Mouse (Mus musculus) thymus, postnatal 10 days (tissue): ENCODE measurements at regions not wholly inside any gene's neighbourhood (a gene's known extent, or its start where the extent isn't known, plus 50 kb on each side); places are given as distances from the start of the nearest gene placed in this dataset.
A peak's percentile ranks its signal among the peaks of the same experiment; 100 is the strongest.

Source experiments
- DNase-seq, 2 experiments: peaks; one replicate each; pipeline ENCODE4 v3.0.0; 2021; ENCODE audit warnings: low spot score in 2 of 2

DNA sequence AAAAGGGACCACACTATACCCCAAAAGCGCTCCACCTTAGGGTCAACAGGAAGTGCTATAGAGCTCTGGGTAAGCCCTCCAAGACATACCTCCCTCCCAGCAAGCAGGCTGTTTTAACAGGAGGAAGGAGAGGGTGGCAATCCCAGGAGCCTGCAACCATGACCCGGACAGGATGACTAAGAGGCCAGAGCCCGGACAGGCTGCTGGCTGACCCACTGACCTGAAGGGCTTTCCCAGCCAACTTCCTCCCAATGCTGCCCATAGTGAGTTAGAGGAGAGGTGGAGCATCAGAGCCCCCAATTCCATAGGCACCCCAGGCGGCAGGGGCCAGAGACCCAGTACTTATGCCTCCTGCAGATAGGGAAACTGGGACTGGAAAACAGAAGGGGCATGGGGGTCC, 136.3 kb downstream of the Utp6 start:
- no peak for DNase-seq

DNA sequence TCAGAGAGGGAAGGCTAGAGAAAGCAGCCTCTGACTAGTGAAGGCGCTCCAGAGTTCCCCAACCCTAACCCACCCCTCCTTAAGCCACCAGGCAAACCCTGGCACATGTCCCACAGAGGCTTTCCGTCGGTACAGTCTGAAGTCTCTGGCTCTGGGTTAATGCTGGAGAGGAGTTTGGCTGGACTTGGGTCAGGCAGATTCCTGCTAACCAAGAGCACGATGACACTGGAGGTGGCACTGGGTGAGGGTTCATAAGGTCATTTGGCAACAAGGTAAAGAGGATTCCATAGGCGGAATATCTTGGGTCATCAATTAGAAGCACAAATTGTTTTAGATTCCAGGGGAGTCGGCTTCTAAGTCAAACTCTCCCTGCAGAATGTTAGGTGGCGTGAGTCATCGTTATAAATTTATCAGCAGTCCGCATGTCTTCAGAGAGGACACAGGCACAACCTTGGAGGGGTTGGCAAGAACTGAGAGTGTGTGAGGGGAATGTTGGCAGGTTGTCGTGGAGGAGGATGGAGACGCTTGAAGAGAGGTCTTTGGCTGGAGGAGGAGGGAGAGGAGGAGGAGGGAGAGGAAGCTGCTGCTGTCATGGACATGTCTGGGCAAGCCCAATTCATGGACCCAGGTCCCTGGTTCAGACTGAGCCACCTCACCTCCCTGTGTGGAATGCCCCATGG, 138.4 kb downstream of the Utp6 start:
- no peak for DNase-seq

DNA sequence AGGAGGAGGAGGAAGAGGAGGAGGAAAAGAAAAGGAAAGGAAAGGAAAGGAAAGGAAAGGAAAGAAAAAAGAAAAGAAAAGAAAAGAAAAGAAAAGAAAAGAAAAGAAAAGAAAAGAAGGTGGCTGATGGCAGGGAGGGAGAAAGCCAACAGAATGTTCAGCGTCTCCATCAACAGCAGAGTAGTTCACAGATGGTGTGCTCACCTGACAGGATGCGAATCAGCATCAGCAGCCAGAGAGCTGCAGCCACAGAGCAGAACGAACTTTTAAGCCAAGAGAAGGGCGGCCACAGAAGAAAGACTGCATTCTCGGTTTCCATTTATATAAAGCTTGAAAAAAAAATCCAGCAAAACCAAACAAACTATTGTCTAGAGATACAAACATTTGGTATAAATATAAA, 140.2 kb downstream of the Utp6 start:
- DNase-seq: no peak

DNA sequence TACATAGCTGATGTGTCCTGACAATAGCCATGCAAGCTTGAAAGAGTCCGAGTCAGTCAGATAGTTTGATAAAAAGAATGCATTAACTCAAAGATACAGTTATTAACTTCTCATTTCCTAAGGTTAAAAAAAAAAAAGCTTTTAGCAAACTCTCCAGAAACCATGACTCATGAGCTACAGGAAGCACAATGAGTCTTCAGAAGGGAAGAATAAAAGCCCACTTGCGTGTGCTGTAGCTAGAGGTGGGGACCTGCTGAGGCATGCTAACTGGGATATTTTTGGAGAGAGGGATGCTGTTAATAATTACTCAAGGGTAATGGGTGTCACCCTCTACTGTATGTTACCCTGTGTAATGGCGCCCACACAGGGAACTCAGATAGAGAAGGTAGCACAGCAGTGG, 147.0 kb downstream of the Utp6 start:
- DNase-seq: no peak

DNA sequence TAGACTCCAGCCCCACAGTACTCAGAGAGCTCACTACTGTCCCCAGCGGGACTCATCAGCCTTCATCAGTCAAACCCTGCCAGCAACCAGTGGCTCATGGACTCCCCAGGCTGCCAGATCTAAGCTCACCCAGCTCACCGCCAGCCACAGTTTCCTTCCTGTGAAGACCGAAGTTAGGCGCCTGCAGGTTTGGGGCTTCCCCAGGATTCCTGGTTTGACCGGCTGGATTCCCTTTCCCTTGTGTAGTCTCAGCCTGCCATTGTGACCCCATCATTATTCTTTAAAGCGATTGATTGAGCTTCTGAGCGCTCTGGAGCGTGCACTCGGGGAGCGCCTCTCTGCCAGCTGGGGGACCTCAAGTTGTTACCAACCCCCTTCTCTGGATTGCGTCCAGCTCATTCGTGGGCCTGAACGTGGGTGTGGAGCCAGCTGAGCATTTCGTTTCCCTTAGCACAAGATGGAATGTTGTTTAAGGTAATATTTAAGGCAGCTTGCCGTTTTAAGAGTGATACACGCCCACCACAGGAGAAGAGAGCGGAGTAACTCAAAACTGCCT, 155.2 kb downstream of the Utp6 start:
- DNase-seq: peak in 1 of 2 experiments; percentile 11

DNA sequence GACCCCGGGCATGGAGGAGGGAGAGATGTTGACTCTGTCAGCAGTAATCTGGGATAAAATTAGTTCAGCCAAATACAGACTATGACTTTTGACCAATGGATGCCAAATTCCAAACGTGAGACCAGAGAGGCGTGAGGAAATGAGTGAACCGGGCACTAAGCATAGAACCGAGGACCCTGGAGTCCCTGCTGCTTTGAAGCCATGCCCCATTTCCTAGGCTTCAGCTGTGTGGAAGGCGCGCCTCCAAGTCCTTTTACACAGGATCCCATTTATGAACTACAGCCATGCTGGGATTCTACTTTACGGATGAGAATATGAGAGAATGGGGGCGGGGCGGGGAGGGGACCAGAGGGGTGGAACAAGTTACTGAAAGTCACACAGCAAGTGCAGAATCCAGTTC, 155.8 kb downstream of the Utp6 start:
- no peak for DNase-seq

DNA sequence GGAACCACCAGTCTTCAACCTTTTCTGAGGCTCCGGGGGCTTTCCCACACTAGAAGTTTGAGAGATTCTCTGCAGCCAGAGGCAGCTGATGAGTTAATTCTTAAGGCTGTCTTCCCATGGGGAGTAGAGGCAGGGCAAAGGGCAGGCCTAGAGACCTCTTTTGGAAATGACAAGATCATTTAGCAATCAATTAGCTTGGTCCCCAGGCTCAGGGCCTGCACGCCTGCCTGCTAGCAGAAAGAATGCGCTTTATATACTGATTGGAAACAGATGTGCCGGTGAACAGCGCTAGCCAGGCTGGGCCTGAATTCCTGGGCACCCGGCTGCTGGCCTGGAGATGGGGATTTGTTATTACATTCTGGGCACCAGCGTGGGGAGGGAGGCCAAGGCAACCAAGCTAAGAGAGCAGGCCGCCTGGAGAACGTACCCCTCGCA, 156.2 kb downstream of the Utp6 start:
- no peak for DNase-seq

DNA sequence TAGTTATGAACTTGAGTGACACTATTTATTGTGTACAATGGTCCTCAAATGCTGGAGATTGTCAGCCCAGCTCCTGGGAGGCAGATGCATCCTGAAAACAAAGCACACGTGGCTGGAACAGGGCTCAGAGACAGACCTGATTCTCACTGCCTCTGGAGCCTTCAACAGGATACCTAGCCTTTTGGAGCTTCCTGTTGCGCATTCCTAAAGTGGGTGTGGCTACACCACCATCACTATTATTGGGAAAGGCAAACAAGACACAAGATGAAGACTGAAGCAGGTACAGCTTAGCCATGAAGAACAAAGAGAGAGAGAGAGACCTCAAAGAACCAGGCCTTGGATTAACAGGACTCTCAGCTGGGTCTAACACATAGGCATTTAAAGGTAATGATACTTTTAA, 158.2 kb downstream of the Utp6 start:
- DNase-seq: no peak

DNA sequence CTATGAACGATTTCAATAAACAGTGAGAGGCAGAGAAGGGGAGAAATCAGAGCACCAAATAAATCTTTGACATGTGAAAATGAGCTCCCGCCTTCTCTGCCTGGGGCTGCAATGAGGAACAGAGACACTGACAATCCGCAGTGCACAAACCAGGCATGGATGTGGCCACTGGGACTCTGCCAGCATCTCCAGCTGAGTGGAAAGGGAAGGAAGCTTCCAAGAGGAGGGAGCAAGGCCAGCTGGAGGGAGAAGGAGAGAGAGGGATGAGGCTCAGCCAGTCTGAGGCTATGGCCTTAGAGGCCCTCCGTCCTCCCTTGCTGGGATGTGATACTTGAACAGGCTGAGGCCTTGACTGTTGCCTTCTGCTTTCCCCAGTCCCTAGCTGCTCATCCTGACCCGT, 159.2 kb downstream of the Utp6 start:
- DNase-seq: no peak

DNA sequence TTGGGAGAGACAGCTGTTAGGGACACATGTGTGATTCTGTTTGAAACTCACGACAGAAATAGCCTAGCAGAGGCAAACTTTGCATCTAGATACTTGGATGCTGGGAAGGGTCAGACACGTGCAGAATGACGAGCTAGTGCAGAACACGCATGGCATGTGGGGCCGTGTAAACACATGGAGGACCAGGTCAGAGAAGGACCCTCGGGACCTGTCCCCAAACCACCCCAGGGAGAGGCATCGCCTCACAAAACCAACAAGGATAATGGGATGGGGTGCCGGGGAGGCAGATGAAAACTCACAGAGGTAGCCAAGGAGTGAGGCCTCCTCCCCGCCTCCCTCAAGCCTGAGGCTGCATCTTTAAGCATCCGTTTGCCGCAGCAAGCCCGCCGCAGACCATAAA, 159.6 kb downstream of the Utp6 start:
- no peak for DNase-seq

DNA sequence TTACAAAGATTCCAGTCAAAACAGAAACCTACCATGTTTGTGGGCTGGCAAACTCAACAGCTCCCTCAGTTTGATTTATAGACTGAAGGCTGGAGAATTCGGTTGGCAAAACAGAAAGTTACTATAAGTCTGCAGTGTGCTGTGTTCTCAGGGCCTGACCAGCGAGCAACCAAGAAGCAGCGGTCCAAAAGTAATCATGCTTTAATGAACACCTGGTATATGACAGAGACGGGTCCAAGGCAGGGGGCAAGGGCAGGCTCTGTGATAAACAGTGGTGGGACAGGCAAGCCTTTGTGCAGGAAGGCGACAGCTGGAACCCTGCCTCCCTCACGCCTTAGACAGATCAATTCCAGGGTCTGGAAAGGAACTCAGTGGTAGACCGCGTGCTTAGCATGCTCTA, 161.9 kb downstream of the Utp6 start:
- DNase-seq: no peak

DNA sequence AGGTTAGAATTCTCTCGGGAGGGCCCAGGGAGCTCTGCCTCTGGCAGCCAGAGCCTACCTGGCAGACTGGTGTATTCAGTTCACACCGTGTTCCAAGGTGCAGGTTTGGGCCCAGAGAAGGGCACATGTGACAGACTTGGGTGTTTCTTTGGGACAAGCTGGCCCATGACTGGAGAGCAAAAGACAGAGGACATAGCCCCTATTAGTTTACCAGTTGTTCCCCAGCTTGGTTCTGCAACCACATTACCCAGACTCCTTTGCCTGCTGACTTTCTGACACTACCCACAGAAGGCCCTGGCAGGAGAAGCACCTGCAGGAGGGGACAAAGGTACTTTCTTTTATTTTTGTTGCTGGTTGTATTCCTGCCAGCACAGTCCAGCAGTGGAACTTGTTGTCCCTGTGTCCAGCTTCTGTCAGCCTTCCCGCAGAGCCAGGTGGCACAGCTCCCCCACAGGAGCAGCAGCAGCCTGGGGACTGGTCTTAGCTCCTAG, 173.9 kb downstream of the Utp6 start:
- DNase-seq: no peak

DNA sequence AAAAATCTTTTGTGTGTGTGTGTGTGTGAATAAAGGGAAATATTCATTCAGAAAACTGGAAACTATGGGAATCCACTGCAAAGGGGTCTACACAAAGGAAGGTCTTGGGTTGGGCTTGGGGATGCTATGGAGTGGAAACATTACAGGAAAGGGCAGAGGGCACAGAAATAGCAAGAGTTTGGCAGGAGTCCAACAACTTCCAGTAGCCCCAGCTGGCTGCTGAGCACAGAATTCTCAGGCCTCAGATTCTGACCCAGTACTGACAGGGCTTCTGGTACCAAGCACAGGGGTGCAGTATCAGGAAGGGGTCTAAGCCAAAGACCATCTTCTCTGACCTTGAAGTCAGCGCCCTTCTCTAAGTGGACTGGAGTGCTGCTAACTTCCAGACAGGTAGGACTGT, 174.4 kb downstream of the Utp6 start:
- DNase-seq: no peak

DNA sequence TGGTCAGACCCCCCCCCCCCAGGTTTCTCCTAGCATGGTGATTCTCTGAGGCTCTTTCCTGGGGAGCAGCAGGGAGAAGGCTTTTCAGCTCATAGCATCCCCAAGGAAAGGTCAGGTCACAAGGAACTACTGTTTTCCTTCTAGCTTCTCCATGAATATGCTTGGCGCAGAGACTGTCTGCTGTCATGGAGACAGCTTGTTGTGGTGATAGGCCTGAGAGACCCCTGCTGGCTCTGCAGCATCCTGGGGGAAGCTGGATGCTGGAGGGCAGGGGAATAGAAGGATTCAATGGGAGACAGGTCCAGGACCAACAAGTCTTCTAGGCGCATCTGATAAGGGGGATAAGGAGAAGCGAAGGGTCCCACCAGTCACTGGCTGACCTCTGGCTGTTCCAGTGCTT, 178.1 kb downstream of the Utp6 start:
- DNase-seq: no peak

DNA sequence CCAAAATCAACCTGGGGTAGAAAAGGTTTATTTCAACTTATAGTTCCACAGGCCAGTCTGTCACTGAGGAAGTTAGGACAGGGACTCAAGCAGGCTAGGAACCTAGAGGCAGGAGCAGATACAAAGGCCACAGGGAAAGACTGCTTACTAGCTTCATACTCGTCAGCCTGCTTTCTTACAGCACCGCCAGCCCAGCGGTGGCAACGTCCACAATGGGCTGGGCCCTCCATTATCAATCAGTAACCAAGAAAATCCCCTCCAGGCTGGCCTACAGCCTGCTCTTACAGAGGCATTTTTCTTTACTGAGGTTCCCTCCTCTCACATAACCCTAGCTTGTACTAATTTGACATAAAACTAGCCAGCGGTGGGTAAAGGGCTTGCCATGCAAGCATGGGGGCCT, 180.2 kb downstream of the Utp6 start:
- no peak for DNase-seq

DNA sequence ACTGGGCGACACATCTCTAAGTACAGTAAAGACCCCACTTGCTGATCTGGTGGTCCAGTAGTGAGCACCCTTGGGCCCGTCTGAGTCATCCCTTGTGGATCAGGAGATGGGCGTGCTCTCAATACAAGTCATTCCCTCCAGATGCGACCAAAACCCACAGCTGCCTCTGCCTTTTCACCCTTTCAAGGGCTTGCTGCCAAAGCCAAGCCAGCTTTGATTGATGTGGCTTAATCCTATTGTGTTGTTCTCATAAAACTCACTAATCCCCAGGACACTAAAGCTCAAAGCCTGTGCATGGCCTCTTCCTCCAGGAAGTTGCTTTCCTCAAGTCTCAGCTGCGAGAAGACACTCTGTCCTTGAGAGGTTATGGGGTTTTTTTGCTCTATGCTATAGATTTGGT, 182.4 kb downstream of the Utp6 start:
- DNase-seq: no peak

DNA sequence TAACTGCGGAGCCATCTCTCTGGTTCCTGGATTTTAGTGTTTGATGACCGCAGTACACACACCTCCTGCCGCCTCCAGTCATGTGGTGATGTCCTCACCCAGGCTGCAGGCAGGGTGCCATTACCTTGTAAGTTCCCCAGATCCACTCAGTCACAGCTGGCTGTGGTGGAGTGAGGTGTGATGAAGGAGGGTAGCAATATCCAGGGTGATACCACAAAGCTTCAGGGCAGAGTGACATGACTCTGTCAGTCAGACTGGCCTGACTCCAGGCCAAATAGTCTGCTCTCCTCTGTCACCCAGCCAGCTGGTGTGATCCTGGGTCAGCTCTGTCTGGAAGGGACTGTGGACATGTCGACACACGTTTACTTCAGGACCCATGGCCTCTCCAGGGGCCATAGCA, 183.7 kb downstream of the Utp6 start:
- DNase-seq: no peak

DNA sequence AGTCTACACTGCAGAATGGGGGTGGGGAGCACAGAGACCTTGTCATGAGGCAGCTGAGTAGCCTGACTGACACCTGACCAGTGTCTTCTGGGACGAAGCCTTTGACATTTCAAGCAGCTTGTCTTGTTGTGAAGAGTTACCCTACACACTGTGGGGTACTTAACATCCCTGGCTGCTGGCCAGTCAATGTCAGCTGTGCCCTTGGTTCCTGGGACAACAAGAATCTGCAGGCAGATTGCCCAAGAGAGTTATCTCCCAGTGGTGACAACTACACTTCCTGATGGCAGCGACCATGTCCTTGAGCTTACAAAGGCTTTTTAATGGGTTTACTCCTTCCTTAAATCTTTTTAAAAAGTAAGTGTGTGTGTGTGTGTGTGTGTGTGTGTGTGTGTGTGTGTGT, 184.2 kb downstream of the Utp6 start:
- DNase-seq: no peak

DNA sequence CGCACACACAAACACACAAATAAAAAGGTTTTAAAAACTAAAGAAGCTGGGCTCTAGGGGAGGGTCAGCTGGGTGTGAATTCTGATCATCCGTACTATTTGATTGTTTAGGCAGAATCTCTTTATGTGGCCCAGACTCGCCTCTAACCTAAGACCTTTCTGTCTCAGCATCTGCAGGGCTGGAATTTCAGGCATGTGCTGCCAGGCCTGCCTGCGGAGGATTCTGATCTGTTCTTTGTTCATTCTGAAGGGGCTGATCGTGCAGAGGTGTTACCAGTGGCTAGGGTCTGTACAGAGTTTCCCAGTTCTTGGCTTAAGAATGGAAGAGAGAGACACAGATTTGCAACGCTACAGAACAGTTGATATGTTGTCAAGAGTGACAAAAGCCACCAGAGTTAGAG, 185.6 kb downstream of the Rab11fip4 start:
- no peak for DNase-seq

DNA sequence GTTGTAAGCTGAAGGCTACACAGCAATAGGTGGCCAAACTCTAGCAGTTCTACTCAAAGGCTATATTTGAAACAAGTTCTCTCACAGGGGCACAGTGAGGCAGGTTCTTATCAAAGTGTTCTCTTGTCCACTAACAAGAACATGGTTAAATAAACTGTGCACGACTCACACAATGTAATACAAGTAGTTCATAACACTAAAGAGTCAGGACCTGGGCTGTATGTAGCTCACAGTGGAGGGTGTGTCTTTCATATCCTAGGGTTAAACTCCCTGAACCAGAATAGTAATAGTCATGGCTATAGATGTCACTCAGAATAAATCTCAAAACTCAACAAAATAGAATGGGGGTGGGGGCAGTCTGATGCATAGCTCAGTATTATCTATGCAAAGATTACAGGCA, 182.7 kb downstream of the Rab11fip4 start:
- DNase-seq: no peak

DNA sequence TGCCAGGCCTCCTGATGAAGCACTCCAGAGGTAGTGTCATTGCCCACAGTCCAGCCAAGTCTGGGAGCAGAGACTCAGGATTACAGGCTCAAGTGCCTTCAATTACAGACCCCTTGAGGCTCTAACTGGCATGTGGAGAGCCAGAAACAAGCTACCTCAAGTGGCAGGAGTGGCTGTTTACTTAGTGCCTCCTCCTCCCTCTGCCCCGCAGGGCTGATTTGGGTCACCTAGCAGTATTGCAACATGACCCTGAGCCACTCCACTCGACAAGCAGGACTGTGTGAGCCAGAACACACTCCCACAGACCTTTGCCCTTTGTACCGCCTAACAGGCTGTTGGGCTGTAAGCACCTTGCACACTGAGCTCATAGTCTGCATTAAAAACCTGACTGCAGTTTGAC, 180.4 kb downstream of the Rab11fip4 start:
- no peak for DNase-seq

DNA sequence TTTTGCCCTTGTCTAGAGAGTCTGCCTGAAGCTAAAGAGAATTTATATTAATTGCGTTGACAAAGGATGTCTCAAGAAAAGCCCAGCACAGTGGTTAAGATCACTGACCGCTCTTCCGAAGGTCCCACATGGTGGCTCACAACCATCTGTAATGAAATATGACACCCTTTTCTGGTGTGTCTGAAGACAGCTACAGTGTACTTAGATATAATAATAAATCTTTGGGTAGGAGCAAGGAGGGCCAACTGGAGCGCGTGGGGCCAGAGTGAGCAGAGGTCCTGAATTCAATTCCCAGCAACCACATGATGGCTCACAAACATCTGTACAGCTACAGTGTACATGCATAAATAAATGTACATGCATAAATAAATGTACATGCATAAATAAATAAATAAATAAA, 176.1 kb downstream of the Rab11fip4 start:
- no peak for DNase-seq

DNA sequence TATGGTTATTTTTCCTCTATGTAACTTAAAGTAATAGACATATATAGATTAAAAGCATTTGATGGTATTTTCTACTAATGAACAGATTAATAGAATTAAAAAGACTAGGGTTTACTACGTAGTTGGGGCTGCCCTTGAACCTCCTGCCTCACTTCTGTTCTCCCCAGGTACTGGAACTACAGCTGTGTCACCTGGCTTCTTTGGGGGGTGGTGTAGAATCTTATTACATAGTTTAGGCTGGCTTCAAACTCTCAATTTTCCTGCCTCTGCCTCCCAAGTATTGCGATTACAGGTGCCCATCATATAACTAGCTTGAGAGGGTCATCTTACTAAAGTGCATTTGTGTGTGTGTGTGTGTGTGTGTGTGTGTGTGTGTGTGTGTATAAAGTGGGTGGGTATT, 175.0 kb downstream of the Rab11fip4 start:
- DNase-seq: no peak

DNA sequence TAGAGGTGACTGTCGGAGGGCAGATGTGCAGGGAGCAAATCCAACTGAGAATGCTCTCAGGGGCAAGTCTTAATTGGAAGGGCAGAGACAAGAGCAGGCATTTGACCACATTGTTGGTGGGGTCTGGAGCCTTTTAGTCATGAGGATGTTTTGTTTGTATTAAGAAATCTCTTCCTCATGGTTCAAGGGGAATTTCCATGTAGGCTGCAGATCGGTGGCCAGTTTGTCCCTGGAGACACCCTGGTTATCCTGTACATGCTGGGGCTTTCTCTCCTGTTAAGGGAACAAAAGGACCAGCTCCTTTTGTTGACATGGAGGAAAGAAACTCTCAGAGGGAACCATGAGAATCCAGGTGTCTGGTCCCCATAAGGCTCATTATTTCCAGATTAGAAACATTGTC, 174.4 kb downstream of the Rab11fip4 start:
- DNase-seq: no peak
